Mouse (Mus musculus) cerebellum, adult 9-11 months (tissue): ENCODE data around the gene Rgcc.

Experiments used
- DNase-seq: peaks from one replicate; pipeline ENCODE4 v3.0.0; 2022

Gene Rgcc

DNA sequence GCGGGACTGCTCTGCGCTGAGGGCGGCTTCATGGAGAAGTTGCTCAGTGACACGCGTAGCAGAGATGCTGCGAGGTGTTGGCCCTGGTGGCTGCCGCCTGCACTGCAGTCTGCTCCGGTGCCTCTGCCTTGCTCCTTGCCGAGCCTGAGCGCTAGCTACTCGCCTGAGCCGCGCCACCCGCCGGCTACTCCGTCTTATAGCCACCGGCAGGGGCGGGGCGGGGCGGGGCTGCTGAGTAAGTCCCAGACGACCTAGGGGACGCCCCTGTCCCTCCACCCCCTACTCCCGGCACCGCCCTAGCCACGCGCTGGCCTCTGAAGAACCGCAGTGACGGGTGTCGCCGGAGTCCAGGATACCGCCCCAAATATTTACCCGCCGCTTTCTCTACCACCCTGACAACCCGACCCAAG lies at the start of gene Rgcc:
TSS of gene Rgcc (minus strand) at position 180 of the 410 bp plus-strand sequence.
- peak; percentile 95 for DNase-seq

DNA sequence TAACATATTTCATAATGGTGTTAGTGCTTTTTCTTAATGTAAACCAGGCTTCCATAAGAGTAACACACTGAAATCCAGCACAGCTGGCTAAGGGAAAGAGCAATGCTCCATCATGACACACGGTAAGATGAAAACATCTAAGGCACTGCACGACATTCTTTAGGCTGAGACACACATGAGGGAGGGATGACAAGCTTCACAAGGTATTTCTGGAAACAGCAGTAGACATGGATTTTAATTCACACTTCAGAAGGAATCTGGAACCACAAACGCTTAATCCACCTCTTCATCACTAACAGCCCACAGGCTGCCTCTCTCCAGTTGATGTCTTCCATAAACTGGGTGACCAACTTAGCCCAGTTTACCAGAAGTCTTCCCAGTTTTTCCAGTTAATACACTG lies 44.9 kb upstream of the Rgcc start:
- no peak for DNase-seq

DNA sequence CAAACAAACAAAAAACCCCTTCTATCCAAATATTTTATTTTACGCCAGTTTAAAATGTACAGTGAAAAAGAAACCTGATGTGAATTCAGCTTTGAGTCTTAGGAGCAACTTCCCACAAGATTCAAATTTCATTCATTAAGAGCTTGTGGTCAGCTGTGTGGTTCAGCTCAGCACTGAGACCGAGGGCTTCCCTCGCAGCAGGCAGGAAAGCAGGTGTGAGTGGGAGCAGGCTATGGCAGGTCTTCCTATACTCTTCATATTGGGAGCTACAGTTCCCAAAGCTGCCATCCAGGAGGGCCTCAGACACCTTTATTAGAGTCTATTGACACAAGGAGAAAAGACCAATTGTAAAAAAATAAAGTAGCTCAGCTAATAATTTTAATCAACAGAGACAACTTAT lies 34.2 kb upstream of the Rgcc start:
- no peak for DNase-seq

DNA sequence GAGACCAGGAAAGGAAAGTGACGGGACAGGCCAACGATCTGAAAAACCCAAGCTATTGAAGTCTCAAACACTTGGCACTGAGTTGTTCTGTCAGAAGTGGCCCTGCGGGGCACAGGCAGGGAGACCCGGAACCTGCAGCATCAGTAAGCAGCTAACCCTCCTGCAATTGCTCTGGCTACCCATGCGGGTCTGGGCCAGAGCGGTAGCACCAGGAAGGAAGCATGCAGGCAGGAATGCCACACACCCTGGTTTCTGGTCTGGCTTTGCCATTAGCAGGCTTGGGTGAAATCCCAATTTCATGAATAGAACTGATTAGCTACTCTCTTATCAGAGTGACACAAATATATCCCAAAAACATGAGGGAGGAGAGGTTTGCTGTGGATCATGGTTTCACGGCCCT lies 30.5 kb upstream of the Rgcc start:
- DNase-seq, result no peak

DNA sequence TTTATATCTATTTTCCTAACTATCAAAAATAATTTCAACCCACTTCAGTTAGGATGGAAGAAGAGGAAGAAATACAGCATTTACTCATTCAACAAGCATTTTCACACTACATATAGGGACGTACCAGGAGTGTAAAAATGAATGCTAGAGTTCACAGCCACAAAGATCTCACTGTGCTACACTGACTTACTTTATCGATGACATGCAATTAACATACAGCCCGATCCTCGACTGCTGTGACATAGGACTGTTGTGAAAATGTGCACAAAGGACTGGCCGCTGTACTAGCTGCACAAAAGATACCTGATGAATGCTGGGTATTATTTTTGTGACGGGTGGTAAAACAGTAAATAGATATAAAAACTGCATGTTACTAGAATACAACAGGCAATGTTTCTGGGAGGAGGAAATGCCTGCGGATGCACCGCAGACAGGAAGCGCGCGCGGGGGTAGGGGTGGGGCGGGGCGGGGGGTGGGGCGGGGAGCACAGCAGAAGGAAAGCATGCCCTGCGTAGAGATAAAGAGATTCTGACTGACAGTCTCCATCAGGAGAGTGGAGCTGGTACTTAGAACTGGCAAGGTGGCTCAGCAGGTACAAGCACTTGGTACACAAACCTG lies 29.6 kb upstream of the Rgcc start:
- no peak for DNase-seq

DNA sequence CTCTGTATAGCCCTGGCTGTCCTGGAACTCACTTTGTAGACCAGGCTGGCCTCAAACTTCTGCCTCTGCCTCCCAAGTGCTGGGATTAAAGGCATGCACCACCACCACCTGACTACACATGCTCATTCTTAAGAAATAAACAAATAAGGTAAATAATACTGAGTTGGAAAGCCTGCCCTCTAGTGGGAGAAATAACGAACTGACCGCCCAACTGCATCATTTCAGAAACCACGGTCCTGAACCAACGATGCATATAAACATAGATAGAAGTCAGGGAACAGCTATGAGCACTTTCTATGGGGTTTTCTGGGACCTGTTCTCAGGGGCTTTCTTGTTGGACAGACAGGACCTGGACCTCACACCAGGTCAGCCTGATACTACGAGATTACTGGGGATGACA lies 25.6 kb upstream of the Rgcc start:
- peak; percentile 38 for DNase-seq

DNA sequence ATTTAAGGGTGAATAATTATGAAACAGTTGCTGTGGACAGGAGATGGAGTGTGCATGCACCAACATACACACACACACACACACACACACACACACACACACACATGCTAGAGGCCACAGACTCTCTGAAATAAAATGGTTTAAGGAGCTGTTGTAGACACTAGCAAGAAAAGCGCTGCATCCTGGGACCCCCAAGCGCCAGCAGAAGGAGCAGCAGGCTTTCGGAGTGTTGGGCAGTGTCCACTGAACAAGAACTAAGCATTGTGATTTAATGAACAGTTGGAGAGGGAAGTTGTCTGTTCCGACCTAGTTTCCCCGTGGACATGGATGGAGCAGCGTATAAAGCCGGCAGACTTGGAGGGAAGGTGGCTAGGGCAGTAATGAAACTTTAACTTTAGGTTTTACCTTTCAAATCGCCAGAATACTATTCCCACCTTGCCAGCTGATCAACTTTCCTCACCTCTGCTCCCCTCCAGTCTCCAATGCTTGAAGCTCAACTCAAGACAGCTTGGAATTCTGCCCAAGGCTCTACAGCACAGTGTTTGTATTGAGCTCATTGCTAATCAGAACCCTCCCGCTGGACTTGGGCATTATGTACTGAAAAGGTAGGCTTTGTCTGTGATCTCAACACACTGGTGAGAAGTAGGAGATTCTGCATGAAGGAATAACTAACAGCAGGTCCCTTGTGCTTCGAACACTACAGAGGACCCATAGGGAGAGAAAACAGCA lies 22.8 kb upstream of the Rgcc start:
- no peak for DNase-seq

DNA sequence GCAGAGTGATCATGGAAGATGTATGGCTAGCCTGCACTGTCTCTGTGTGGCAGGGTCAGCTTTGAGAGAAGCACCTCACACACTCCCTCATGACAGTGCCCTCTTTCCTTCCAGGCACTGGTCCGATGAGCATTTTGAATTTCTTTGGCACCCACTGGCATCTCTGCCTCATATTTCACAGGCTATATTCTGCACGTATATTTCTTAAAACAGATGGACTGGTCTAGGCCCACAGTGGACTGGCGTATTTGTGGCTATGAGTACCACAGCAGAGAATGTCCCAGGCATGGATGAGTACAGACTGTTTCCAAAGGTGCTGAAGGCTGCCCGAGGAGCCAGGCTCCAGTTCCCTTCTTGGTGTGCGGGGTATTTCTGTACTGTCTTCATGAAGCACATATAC lies 20.4 kb upstream of the Rgcc start:
- DNase-seq, result no peak

DNA sequence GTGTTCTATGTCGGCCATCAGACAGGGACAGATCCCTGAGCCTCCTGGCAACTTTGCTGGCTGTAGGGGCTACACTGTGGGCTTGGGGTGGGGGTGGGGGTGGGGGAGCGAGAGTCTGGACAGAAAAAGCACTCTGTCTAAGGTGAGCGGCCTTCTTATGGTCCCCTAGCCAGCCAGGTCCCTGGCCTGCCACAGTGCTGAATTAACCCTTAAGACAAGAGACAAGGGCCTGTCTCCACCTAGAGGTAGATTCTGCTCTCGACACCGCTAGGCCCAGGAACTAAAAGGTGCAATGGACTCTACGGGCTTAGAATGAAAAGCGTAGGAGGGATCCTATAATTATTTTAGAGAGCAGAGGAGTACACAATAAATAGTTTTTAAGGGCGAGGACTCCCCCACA lies 19.7 kb upstream of the Rgcc start:
- no peak for DNase-seq

DNA sequence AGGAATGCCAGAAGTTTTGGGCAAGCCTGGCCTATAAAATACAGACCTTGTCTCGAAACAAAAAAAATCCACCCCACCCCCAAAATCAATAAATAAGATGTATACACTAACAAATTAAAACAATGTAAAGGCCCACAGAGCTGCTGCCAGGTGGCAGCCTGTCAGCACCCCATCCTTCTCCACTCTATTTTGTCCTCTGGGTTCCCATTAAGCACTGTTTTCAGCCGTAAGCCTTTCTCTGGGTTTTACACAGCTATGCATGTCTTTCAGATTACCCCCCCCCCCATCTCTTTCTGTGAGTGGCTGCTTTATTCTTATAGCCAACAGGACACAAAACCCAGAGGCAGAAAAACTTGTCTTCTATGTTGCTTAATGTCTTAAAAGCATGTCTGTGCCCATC lies 16.2 kb upstream of the Rgcc start:
- DNase-seq, result no peak

DNA sequence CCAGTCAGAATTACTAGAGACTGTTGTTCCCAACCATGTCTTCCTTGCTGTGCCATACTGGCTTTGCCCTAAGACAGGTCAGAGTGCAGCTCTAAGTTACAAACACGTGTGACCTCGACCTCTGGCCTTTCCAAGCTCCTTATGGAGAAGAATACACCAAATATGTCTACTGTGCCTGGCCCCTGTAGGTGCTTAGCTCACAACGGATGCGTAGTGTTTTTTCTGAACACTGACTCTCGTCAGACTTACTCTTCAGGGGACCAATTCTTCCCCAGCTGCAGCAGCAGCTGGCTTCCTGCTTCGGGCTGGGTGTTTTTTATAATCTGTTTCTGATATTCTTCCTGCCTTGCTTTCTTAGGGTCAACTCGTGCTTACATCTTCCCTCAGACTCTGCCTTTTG lies 14.4 kb upstream of the Rgcc start:
- DNase-seq, result no peak

DNA sequence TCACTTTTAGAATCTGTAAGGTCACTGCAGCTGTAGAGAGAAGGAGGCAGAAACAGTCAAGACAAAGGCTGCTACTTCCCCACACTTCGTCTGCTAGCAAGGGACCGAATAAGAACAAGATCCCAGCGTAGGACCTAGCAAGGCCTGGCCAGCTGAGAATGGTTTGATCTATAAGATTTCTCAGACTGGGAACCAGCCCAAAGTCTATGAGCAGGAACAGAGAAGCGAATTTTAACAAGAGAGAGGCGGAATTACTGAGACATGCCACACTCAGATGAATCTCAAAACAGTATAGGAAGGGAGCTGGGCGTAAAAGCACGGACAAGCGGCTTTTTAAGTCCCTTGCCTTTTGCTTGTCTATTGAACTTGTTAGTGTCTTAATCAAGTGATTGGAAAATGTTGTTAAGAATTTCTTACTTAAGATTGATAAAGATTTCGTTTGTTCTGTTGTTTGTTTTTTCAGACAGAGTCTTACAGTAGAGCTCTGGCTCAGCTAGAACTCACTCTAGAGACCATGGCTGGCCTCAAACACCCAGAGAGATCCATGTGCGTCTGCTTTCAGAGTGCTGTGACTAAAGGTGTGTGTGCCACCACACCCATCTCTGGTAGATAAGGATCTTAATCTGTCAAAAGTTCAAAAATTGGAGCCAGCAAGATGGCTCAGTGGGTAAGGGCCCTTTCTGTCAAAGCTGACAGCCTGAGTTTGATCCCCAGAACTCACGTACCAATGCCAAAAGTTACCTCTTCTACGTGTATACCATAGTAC lies 13.0 kb upstream of the Rgcc start:
- no peak for DNase-seq

DNA sequence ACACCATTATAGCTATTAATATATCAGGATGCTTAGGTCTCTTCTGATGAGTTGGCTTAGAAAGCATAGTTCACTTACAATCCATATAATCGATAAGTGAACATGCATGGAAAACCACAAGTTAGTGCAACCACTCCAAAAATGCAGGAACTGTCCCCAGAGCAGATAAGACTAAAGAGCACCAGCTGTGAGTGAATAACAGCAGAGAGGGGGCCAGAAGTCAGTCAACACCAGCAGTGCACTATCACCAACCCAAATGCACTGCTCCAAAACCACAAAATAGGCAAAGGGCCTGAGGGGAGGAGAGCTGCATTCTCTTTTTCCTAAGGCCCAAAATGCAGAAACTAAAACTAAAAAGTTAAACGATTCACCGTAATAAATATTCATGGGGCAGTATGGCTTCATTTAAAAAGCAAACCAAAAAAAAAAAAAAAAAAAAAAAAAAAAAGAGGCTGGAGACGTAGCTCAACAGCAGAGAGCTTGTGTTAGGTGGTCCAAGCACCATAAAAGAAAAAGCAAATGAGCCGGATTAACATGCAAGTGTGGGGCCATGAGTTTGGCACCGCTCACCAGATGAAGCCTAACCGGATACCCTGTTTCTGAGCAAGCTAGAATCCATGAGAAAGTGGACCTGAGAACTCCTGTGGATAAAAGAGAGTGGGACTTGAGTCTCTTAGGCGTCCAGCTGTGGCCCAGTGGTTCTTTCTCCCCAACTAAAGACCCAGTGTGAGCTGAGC lies 12.2 kb upstream of the Rgcc start:
- DNase-seq, result no peak

DNA sequence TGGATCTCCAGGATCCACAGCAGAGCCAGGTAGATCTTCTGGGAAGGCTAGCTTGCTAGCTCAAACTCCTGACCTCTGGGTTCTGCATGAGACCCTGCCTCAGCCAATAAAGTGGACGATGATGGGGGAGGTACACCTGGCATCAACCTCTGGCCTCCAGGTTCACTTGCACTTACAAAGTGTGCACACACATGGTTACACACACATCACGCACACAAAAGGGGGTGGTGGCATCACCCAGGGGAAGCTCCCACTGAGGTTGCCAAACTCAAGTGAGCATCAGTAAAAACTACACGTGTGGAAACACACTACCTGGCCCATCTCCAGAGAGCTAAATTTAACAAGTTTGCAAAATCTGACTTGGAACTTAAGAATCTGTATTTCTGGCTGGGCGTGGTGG lies 11.3 kb upstream of the Rgcc start:
- DNase-seq, result no peak

DNA sequence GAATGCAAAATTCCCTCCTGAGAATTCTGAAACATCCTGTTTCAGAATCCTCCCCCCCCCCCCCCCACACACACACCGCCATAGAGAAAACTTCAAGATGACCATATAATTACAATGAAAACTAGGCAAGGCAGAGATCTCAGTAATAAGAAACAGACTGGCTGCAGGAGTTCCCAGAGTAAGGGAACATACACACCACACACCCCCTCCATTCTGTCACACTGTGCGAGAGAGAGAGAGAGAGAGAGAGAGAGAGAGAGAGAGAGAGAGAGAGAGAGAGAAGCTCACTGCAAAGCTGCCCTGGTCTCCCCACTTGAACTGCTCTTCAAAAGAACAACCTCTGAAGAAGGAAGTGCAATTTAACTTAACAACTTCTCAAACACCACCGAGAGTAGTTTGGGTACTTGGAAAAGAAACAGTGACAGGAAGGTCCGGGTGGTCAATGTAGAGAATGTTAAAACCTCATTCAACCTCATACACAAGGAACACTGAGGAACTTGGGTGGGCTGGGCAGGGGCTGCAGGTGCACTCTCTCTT lies 10.5 kb upstream of the Rgcc start:
- DNase-seq, result no peak

DNA sequence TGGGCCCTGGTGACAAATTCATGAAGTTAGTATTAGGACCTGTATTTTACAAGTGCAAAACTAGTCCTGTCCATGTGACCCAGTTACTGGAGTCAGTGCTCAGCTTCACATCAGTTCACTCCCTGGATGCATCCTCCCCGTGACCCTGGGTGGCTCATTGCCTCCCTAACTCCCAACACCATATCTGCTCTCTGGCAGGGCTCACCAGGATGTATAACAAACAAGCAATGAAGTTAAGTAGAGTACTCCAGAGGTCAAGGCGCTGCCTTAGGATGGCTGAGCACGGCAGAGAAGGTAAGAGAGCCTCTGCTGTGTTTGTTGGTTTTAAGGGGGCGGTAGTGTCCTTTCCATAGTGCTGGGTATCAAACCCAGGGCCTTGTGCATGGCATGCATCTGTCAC lies 7.7 kb upstream of the Rgcc start:
- DNase-seq, result no peak

DNA sequence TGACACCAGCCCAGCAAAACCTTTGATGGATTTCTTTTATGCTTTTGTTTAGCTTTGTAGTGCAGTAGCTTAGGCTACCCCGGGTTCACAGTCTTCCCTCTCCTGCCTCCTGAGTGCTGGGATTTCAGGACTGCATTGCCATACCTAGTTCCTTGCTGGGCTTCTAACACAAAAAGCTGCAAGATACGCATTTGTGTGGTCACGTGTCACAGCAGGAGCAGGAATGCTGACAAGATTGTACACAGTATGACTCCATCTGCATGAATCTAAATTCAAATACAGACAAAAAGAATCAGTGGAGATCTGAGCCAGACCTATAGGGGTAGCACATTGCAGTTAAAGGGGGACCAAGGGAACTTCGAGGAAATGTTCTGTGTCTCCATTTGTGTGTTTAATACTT lies 6.9 kb upstream of the Rgcc start:
- DNase-seq, result no peak

DNA sequence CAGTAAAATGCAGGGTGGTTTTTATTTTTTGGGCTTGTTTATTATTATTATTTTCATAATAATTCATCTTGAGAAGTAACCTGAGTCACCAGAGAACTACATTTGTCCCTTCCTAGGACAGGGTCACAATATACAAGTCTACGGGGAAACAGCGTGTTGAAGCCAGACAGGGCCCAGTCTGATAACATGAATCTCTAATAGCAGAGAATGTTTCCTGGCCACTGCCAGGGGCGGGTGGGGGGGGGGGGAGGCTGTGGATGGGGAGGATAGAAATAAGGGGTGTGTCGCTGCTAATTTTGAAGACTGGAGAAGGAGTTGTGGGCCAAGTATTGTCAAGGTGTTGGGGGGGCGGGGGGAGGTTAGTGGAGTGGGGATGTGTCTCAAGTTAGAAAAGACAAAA lies 6.5 kb upstream of the Rgcc start:
- DNase-seq, result no peak

DNA sequence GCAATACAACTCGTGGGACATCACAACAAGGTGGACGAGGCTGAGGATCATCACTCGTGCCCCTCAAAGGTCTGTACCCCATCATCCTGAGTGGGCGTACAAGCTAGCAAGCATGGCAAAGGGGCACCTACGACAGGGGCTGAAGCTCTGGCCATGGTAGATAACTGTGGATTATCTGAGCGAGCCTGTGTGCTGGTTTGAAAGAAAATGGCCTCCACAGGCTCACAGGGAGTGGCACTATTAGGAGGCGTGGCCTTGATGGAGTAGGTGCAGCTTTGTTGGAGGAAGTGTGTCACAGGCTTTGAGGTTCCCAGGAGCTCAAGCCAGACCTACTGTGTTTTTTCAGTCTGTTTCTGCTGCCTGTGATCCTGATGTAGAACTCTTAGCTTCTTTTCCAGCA lies 5.7 kb upstream of the Rgcc start:
- no peak for DNase-seq

DNA sequence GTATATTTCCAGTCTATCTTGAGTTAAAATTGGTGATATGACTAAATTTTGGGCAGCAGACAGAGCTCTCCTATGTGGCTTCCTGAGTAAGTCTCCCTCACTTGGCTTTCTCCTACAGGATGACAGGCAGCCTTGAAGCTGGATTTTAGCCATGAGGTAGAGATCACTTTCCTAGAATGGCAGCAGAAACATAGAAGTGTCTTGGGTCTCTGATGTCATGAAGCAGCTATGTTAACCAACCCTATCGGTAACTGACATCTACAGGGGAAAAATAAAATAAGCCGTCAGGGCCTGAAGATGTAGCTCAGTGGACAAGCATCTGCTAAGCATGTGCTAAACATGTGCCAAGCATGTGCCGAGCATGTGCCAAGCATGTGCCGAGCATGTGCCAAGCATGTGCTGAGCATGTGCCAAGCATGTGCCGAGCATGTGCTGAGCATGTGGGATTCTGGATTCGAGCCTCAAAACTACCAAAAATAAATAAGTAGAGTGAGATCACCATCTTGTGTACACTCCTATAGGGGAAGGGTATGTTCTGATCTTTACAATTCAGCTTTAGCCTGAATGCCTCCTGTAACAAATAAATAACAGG lies 3.5 kb upstream of the Rgcc start:
- no peak for DNase-seq

DNA sequence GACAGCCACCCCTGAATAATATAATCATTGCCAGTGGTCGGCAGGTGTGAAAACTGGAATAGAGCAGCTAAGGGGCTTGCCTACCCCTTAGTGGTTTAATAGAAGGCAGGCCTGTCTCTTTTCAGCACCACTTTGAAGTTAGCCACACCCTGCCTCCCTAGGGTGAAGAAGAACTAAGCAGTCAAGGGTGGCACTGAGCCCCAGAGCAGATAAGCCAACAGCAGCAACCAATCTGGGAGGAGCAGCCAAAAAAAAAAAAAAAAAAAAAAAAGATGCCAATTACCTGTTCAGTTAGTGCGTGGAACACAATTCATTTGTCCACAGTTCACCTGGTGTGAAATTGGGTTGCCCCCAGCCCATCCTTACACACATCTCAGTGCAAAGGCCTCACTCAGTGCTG lies 1.7 kb upstream of the Rgcc start:
- peak; percentile 13 for DNase-seq

DNA sequence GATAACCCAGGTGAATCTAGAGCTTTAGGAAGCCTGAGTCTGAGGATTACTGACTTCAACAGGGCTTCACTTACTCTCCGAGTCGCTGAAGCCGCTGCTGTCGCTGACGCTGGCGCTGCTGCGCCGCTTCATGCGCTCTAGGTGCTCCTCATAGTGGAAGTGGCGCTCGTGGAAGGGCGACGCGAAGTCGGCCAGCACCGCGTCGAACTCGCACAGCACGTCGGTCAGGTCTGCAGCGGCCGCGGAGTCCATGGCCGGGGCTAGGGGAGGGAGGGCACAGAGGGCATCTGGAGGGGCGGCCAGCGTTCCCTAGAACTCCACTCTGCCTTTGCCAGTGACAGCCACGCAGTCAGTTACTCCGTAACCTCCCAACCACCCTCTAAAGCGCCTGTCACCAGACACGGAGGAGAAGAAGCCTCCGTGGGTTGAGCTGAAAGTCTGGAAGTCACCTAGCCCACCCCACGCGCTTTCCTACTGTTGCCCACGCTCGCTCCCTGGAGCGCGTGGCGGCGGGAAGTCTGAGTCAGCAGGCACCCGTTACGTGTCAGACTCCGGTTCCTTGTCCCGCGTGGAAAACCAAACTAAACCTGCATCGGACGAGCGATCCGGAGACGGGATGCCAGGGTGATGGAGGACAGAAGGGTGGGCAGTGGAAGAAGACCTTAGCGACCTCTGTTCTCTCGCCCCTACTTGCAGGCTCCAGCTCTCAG lies 649 bp downstream of the Rgcc start:
- peak; percentile 40 for DNase-seq
